Mouse (Mus musculus) B cell, adult (primary cell): ENCODE data around the gene Slc9a6. TPM values are rescaled to one million over a fixed set of nuclear protein-coding genes. Genes with fewer than 3 reads are reported as not detected.

Source experiments
- total RNA-seq: library from RNA; stranded (reverse); gene quantifications from 4 replicates; pipeline ENCODE4 v1.2.4, GENCODE M21; 2023; ENCODE audit not compliant: inconsistent age

The Slc9a6 gene
- 8.3 to 12.3 TPM (median 10.1 TPM) in 4 replicates for total RNA-seq

DNA sequence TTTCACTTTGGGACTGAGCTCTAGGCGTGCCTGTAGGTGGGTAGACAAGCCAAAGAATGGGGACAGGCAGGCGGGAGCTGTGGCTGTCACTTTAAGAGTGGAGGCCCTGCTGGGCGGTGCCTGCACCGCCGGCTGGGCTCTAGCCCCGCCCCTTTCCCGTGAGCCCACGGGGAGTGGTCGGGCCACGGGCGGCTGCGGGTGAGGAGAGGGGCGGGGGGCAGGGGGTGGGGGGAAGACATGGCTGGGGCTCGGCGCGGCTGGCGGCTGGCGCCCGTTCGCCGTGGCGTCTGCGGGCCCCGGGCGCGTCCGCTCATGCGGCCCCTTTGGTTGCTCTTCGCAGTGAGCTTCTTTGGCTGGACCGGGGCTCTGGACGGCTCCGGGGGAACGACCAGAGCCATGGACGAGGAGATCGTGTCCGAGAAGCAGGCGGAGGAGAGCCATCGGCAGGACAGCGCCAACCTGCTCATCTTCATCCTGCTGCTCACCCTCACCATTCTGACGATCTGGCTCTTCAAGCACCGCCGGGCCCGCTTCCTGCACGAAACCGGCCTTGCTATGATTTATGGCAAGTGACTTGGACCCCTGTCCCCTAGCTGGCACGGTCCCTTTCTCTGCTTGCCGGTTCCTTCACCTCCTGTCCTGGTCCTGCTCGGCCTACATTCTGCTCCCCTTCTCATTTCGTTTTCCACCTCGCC is at the start of gene Slc9a6:
Slc9a6 (plus strand) TSS at position 135 of the 695 bp plus-strand sequence.

DNA sequence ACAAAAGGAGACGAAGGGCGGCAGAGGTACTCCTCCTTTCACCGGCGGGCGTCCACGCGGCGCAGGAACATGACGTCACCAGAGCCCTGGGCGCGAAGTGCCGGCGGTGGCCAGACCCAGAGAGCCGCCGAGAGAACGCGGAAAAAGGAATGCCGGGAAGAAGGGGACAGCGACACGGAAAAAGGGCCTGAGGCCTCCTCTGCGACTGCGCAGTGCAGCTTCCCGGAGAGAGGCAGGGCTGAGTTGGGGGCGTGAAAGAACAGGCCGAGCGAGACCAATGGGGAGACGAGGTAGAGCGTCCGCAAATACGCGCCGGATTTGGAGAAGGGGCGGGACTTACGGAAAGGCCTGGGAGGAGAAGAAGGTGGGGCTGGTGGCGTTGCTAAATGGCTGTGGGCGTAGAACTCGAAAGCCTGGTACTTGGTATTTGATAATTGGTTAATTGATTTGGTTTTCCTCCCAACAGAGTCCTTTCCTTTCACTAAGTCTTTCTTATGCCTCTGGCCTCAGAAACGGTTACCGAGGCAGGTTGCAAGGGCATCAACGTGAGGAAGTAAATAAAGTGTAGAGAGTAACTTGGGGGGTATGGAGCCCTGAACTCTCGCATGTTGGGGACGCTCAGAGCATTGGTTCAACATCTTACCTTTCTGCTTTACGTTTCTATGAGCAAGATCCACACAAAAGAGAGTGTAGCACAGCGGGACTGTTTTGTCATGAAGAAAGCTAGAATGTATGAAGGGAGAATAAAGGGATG is 11.5 kb upstream of the Slc9a6 start, which contains the start of gene Mmgt1:
Mmgt1 (minus strand) TSS at position 183 of the 754 bp plus-strand sequence.

Other genes starting within 250 kb of the Slc9a6 start
- gene Smim10l2a, start 235.2 kb upstream of the Slc9a6 start, total RNA-seq, result not detected in 4 replicates
- not detected in 4 replicates for gene Gm2174, start 161.8 kb upstream of the Slc9a6 start, total RNA-seq
- 60.8 to 65.4 TPM (median 62.4 TPM) in 4 replicates for gene Ints6l, start 154.9 kb upstream of the Slc9a6 start, total RNA-seq
- not detected in 4 replicates for gene Gm10477, start 85.0 kb upstream of the Slc9a6 start, total RNA-seq
- not detected in 4 replicates for gene Gm648, start 60.2 kb upstream of the Slc9a6 start, total RNA-seq
- gene Mmgt1, start 11.7 kb upstream of the Slc9a6 start, total RNA-seq, result 9.8 to 11.6 TPM (median 10.3 TPM) in 4 replicates
- 0.72 to 1.5 TPM in 2 of 4 replicates, not detected in the others for gene Fhl1, start 122.0 kb downstream of the Slc9a6 start, total RNA-seq
- gene Map7d3, start 212.6 kb downstream of the Slc9a6 start, total RNA-seq, result 0.35 to 1.5 TPM (median 0.51 TPM) in 4 replicates